ENCODE assay signal across 21 mouse cellular contexts in the genomic region with DNA sequence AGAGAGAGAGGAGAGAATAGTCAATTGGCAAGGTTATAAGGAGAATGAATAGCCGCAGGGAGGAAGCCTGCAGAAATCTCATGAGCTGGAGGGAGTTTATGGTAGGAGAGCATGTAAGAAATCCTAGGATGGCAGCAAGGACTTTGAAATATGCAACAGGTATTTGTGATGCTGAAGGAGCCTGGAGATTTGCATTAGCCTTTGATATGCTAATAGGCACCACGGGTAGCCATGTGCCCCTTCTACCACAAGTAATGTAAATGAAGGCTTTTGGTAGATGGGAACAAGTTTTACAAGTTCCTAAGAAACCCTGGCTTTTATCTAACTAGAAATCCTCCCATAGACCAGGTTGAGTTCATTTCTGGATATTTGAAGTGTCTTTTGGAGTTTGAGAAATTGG.
A peak's percentile ranks its signal among the peaks of the same experiment; 100 is the strongest.
DNase-seq lines count a peak whose midpoint lies in the region; ATAC-seq lines count a peak whose summit lies in the region.
"Had no signal": no experiment of that assay in that cellular context is flagged by ENCODE, and none has a peak within 500 bp of the region (broad histone marks: within the 10 kb centered on the region; RNA-seq: fewer than 3 reads in every experiment).

No protein-coding gene starts in this region.

- peak; percentile 81 for DNase-seq in ES-CJ7 (ENCODE audit: low read depth, low spot score)
- peak; percentile 91 for DNase-seq in R1 (ENCODE audit: low read depth, low spot score)
- peak; percentile 76 for DNase-seq in ZHBTc4 (ENCODE audit: low read depth, low spot score)
- no peak for DNase-seq in kidney, adult 11 months
- no peak for DNase-seq in embryo, embryonic 10.5 days (ENCODE audit: low spot score)
- DNase-seq: adrenal gland, adult 2 months; adrenal gland, postnatal 10 days; adrenal gland, postnatal 25 days; B cell, adult 2 months; cerebellum, adult 11-12 months; cerebellum, adult 2 months; cerebellum, adult 9-10 months; cerebellum, postnatal 10 days; cerebellum, postnatal 25 days; embryo, embryonic 11 days; forebrain, postnatal 0 days had no signal

- no peak for ATAC-seq in erythroblast, adult 5-6 weeks (replicated peaks; ENCODE audit: low FRiP score, poor library complexity, severe bottlenecking)
- ATAC-seq: CD4-positive, CD25-positive, alpha-beta regulatory T cell, adult 4 months; forebrain, embryonic 13.5 days; forebrain, embryonic 15.5 days; forebrain, postnatal 0 days; Patski had no signal

Comparison
In these comparisons a context has a peak if more than half of its experiments do, and no peak if none do; other contexts are left out.
1. DNase-seq: peak in ES-CJ7 (single experiment), R1 (single experiment) and ZHBTc4 (single experiment); none in kidney, adult 11 months (single experiment) and embryo, embryonic 10.5 days (single experiment).